Mouse (Mus musculus): ENCODE measurements at regions not wholly inside any gene's neighbourhood (a gene's known extent, or its start where the extent isn't known, plus 50 kb on each side); places are given as distances from the start of the nearest gene placed in this dataset.

DNA sequence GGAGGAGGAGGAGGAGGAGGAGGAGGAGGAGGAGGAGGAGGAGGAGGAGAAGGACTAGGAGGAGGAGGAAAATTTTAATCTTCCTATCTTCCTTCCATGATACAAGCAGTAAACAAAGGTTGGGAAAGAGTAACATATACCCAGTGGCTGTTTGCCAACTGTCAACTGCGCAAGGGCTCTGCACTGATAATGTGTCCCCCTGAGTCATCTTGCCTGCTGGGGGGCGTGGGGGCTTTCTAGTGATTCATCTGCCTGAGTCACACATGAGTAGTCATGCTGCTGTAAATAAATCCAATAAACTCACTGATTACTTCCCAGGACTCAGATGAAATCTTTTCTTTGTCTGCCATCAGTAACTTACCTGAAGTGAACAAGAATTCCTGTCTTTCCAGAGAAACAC is 110.2 kb downstream of the Tusc1 start:
- peak; percentile 54 for DNase-seq

DNA sequence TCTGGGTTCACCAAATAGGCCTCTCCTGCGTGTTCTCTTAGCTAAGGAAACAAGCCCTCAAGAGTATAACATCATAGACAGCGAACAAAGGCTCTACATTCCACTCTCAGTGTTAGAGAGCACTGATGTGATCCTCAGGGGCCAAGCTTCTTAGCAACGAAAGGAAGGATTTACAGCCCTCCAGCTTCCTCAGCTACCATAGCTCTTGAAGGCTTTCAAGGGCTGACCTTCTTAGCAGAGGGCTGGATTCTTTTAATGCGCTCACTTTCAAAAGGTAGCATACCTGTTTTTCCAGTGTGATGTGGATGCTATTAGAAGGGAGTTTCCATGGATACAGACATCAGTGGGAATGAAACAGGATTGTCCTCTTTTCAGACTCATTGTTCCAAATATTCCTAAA is 114.6 kb downstream of the Tusc1 start:
- DNase-seq: no peak

DNA sequence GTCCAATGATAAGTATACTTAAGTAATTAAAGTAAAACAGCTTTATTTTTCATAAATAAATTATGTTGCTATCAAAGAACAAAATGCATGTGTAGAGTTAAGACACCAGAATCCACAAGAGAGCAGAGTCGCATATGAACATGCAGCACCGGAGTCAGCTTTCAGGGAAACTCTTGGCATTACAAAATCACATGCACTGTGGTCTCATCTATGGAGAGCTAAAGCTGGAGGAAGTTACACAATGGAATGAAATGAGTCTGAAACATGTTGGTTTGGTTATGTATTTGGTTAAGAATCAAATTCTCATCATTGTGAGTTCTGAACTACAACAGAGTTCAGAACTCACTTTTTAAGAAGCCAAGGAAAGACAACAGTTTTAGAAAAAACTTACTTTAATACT is 126.9 kb downstream of the Tusc1 start:
- DNase-seq: no peak

DNA sequence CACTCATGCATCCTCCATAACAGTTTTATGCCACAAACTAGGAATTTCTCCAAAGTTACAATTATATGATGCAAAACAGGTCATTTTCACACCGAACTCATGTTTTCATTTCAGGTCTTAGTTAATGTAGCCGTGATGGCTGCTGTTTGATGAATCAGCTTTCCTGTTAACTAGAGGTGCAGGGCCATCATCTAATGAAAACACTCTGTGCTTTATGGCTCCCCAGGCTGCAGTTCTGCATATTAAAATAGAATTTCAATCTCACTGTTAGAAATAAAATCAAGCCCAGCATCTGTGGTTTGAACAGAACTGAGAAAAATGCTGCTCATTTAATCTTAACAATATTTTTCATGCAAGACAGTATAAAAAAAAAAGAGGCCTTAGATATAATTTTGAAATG is 135.5 kb downstream of the Tusc1 start:
- DNase-seq: no peak

GRCm38 (mm10) chr4:93184332-93184731 is 151.0 kb downstream of the Tusc1 start:
- DNase-seq: no peak
